Mouse (Mus musculus): ENCODE data around the gene Plcxd3. TPM values are rescaled to one million over a fixed set of nuclear protein-coding genes. Genes with fewer than 3 reads are reported as not detected.
"Not testable (repeated sequence)": the region's sequence is repeated elsewhere in the genome, so short reads cannot be mapped to it uniquely, and the experiment has no call there.

The Plcxd3 gene
- total RNA-seq, 2 experiments from 2014 or later: 0.24 to 0.40 TPM

DNA sequence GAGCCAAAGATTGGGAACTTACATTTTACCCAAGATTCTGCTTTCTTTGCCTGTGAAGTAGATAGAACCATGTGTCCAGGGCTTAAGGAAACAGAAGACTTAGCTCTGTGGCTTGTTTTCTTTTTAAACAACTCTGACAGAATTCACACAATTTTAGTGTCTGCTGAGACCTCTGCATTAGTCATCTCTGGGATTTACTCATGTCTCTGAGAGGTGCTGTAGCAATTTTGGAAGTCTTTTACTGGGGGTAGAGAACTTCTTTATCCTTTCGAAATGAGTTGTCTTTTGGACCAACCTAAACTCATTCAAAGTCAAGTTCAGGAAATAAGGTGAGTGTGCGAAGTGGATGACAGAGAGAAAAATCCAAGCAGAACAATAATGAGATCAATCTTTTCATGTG, 158.4 kb downstream of the Plcxd3 start:
- no peak for DNase-seq
- intact Hi-C loops (cut with DNase I): no loop called here

DNA sequence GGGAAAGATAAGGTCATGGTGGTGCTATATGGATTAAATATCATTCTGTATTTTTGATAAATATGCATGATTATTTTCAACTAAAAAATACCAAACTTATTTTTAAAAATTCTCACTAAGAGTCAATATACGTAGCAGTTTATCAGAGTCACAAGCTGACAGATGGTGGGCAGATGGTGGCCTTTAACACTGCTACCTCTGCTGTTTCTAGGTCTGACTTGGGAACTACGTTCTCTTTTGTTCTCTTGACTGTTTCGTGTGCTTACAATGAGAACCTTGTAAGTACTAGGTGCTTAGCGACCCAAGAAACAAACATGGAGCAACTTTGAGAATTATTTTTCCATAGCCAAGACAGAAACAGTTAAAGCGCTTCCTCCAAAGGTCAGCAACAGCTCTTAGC, 183.8 kb downstream of the Plcxd3 start:
- DNase-seq: no peak
- intact Hi-C loops (cut with DNase I): no loop called here

GRCm38 (mm10) chr15:4561431-4561970, 186.2 kb downstream of the Plcxd3 start:
- peak; percentile 8 to 19 for DNase-seq
- intact Hi-C loops (cut with DNase I): no loop called here

- DNase-seq; intact Hi-C loops (cut with DNase I): not testable (repeated sequence)
Measured at GRCm38 (mm10) chr15:4595521-4595920, 220.2 kb downstream of the Plcxd3 start.

DNA sequence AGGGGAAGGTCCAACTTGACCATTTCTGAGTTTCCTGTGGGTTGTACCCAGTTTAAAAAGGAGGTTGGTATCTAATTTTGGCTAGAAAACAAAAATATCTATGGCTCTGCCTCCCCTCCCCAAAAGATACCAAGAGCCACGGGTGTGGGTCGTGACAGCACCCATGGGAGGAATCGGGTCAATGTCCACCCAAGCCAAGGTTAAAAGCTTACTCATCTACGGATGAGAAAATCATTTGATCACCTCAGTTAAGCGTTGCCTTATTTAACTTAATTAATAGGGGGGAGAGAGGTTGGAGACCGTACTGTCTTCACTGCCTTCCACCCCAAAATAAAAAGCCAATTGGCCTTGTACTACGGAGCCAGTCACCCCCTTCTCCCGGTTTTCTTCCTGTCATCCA, 223.4 kb downstream of the Plcxd3 start:
- intact Hi-C loops (cut with DNase I); DNase-seq: not testable (repeated sequence)

DNA sequence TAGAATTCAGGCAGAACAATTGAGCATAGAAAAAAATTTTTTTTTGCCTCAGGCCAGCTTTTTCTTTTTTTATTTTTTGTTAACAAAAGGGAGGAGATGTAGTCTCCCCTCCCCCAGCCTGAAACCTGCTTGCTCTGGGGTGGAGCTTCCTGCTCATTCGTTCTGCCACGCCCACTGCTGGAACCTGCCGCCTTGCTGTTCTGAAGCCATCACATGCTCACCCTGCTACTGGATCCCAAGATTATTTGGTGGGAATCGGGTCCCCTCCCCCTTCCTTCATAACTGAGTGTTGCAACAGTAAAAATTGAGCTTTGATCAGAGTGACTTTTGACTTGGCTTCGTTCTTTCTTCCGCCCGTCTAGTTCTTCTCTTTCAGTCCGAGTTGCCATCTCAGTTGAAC, 224.0 kb downstream of the Plcxd3 start:
- DNase-seq: not testable (repeated sequence)

GRCm38 (mm10) chr15:4605630-4606029, 230.3 kb downstream of the Plcxd3 start:
- peak; percentile 3 to 11 for DNase-seq
- intact Hi-C loops (cut with DNase I): no loop called here

More for the DNA sequence above, 224.0 kb downstream of the Plcxd3 start:
- intact Hi-C loops (cut with DNase I): not testable (repeated sequence)
